Mouse (Mus musculus) T-cell, adult 2 months (primary cell): ENCODE measurements at regions not wholly inside any gene's neighbourhood (a gene's known extent, or its start where the extent isn't known, plus 50 kb on each side); places are given as distances from the start of the nearest gene placed in this dataset.

Experiments
- DNase-seq: peaks from one replicate; pipeline ENCODE4 v3.0.0; 2022; ENCODE audit warnings: low spot score

- no peak for DNase-seq
Observed at GRCm38 (mm10) chr15:62186548-62186947, 1263.7 kb upstream of the A1bg start.

- no peak for DNase-seq
Observed at GRCm38 (mm10) chr15:62183803-62184202, 1261.0 kb upstream of the A1bg start.

- DNase-seq, result peak; percentile 38
Observed at GRCm38 (mm10) chr15:62181454-62181910, 1258.7 kb upstream of the A1bg start.

GRCm38 (mm10) chr15:62180718-62181117, 1257.9 kb upstream of the A1bg start:
- no peak for DNase-seq

GRCm38 (mm10) chr15:62179801-62180200, 1257.0 kb upstream of the A1bg start:
- no peak for DNase-seq

- no peak for DNase-seq
Observed at GRCm38 (mm10) chr15:62178568-62178967, 1255.8 kb upstream of the A1bg start.

GRCm38 (mm10) chr15:62177768-62178410, 1255.1 kb upstream of the A1bg start:
- DNase-seq, result peak; percentile 61

GRCm38 (mm10) chr15:62176076-62176475, 1253.3 kb upstream of the A1bg start:
- DNase-seq, result no peak

- no peak for DNase-seq
Observed at GRCm38 (mm10) chr15:62173633-62174543, 1251.1 kb upstream of the A1bg start.

GRCm38 (mm10) chr15:62171632-62172031, 1248.8 kb upstream of the A1bg start:
- no peak for DNase-seq

- no peak for DNase-seq
Observed at GRCm38 (mm10) chr15:62171167-62171566, 1248.4 kb upstream of the A1bg start.

GRCm38 (mm10) chr15:62170337-62170736, 1247.5 kb upstream of the A1bg start:
- DNase-seq, result no peak

- peak; percentile 92 for DNase-seq
Observed at GRCm38 (mm10) chr15:62169591-62170019, 1246.8 kb upstream of the A1bg start.

- no peak for DNase-seq
Observed at GRCm38 (mm10) chr15:62168958-62169590, 1246.3 kb upstream of the A1bg start.

GRCm38 (mm10) chr15:62168522-62168921, 1245.7 kb upstream of the A1bg start:
- DNase-seq, result no peak

- peak; percentile 51 for DNase-seq
Observed at GRCm38 (mm10) chr15:62166786-62167185, 1244.0 kb upstream of the A1bg start.

GRCm38 (mm10) chr15:62165826-62166500, 1243.2 kb upstream of the A1bg start:
- no peak for DNase-seq

- DNase-seq, result peak; percentile 87
Observed at GRCm38 (mm10) chr15:62164766-62165410, 1242.1 kb upstream of the A1bg start.

GRCm38 (mm10) chr15:62163203-62163602, 1240.4 kb upstream of the A1bg start:
- DNase-seq, result no peak

- DNase-seq, result no peak
Observed at GRCm38 (mm10) chr15:62162648-62163194, 1239.9 kb upstream of the A1bg start.

- DNase-seq, result no peak
Observed at GRCm38 (mm10) chr15:62161975-62162647, 1239.3 kb upstream of the A1bg start.
